Comparison of ENCODE assay signal across 8 mouse cellular contexts in genomic region chr11:54523431-54524001, GRCm38 (mm10). TPM values are rescaled to one million over a fixed set of nuclear protein-coding genes. Genes with fewer than 3 reads are reported as not detected.
DNase-seq lines count a peak whose midpoint lies in the region; ATAC-seq lines count a peak whose summit lies in the region.

No protein-coding gene starts in this region.

- H3K9ac ChIP-seq in kidney, embryonic 14.5 days (ENCODE audit: low read depth, low read length): peak overlapping the region; percentile 77
- H3K9ac ChIP-seq in hindbrain, embryonic 11.5 days (ENCODE audit: low read depth, low read length): peak overlapping the region; percentile 69
- H3K9ac ChIP-seq in midbrain, embryonic 13.5 days (replicated peaks): peak overlapping the region; percentile 83

- no peaks in the 10 kb centered on the region for H3K36me3 ChIP-seq in kidney, embryonic 14.5 days (ENCODE audit: control insufficient read depth, insufficient read depth, low read length)
- no peaks in the 10 kb centered on the region for H3K36me3 ChIP-seq in hindbrain, embryonic 11.5 days (ENCODE audit: control insufficient read depth, insufficient read depth, low read length)
- no peaks in the 10 kb centered on the region for H3K36me3 ChIP-seq in midbrain, embryonic 13.5 days

- H3K4me3 ChIP-seq in kidney, embryonic 14.5 days (ENCODE audit: low read length): peak overlapping the region; percentile 79
- peak overlapping the region; percentile 75 for H3K4me3 ChIP-seq in hindbrain, embryonic 11.5 days (ENCODE audit: low read depth, low read length)
- peak overlapping the region; percentile 85 for H3K4me3 ChIP-seq in midbrain, embryonic 13.5 days (replicated peaks)

- H3K4me1 ChIP-seq in kidney, embryonic 14.5 days (ENCODE audit: control insufficient read depth, insufficient read depth, low read length): peaks cover 10% of the 10 kb centered on the region; the same call in 1 of the 2 replicates
- peaks cover 4% of the 10 kb centered on the region; the same call in 1 of the 2 replicates for H3K4me1 ChIP-seq in hindbrain, embryonic 11.5 days (replicated peaks; ENCODE audit: control insufficient read depth, insufficient read depth, low read length)
- H3K4me1 ChIP-seq in midbrain, embryonic 13.5 days (replicated peaks): peaks cover 19% of the 10 kb centered on the region

- DNase-seq in kidney, adult 8-10 months: no peak
- peak; percentile 20 for DNase-seq in Muller cell, postnatal 12 days (ENCODE audit: inconsistent ontology term)
- DNase-seq in hindbrain, embryonic 11.5 days (ENCODE audit: low spot score): no peak
- no peak for DNase-seq in adrenal gland, postnatal 10 days
- DNase-seq in adrenal gland, postnatal 25 days: no peak
- DNase-seq in adrenal gland, adult (ENCODE audit: inconsistent age in 2 of 2, low spot score in 1 of 2): no peak

- no peaks in the 10 kb centered on the region for H3K9me3 ChIP-seq in kidney, embryonic 14.5 days (ENCODE audit: control insufficient read depth, low read length)
- H3K9me3 ChIP-seq in hindbrain, embryonic 11.5 days (ENCODE audit: control insufficient read depth, low read length): no peaks in the 10 kb centered on the region
- no peaks in the 10 kb centered on the region for H3K9me3 ChIP-seq in midbrain, embryonic 13.5 days

- H3K4me2 ChIP-seq in kidney, embryonic 14.5 days (replicated peaks; ENCODE audit: low read depth, low read length): peak overlapping the region; percentile 52
- peak overlapping the region; percentile 73 for H3K4me2 ChIP-seq in hindbrain, embryonic 11.5 days (replicated peaks; ENCODE audit: low read depth, low read length)
- peak overlapping the region; percentile 70 for H3K4me2 ChIP-seq in midbrain, embryonic 13.5 days (replicated peaks)

- no peak for ATAC-seq in kidney, embryonic 14.5 days (ENCODE audit: low FRiP score, low TSS enrichment)
- ATAC-seq in hindbrain, embryonic 11.5 days (ENCODE audit: low FRiP score): no peak
- no peak for ATAC-seq in midbrain, embryonic 13.5 days

- H3K27ac ChIP-seq in kidney, embryonic 14.5 days (ENCODE audit: low read depth, low read length): peak overlapping the region; percentile 84; the same call in 1 of the 2 replicates
- H3K27ac ChIP-seq in hindbrain, embryonic 11.5 days (ENCODE audit: low read depth, low read length): peak overlapping the region; percentile 51; the same call in 1 of the 2 replicates
- H3K27ac ChIP-seq in midbrain, embryonic 13.5 days: peak overlapping the region; percentile 87; the same call in 1 of the 2 replicates

- no peaks in the 10 kb centered on the region for H3K27me3 ChIP-seq in kidney, embryonic 14.5 days (ENCODE audit: control insufficient read depth, insufficient read depth, low read length)
- no peaks in the 10 kb centered on the region for H3K27me3 ChIP-seq in hindbrain, embryonic 11.5 days (ENCODE audit: control insufficient read depth, insufficient read depth, low read length)
- H3K27me3 ChIP-seq in midbrain, embryonic 13.5 days: no peaks in the 10 kb centered on the region

- 15% methylated on average over 10 of the region's 10 CpGs for WGBS in kidney, embryonic 14.5 days
- WGBS in hindbrain, embryonic 11.5 days: 18% methylated on average over 10 of the region's 10 CpGs
- WGBS in midbrain, embryonic 13.5 days: 18% methylated on average over 10 of the region's 10 CpGs

RNA-seq across cellular contexts. Expression of gene Rapgef6, which starts 0.9 kb away (rescaled TPM):
- 19.4 and 35.8 TPM in 2 replicates for polyA plus RNA-seq in kidney, embryonic 14.5 days (2014; fragmentation: Nextera tagmentation; extraction: Ambion mirVana)
- 31.7 and 47.0 TPM in 2 replicates for polyA plus RNA-seq in hindbrain, embryonic 11.5 days (2014; fragmentation: Nextera tagmentation; extraction: Ambion mirVana)
- polyA plus RNA-seq in midbrain, embryonic 13.5 days (2015; fragmentation: Nextera tagmentation; extraction: Ambion mirVana): 36.1 and 40.4 TPM in 2 replicates
- total RNA-seq in adrenal gland, postnatal 10 days (2021): 10 to 100 TPM; 24.9 to 28.0 TPM
- total RNA-seq in adrenal gland, postnatal 25 days (2021): 22.7 and 28.8 TPM in 2 replicates
